In genomic region chr10:12936079-12936478, GRCm38 (mm10) we compare ENCODE assay signal across 26 mouse cellular contexts. TPM values are rescaled to one million over a fixed set of nuclear protein-coding genes. Genes with fewer than 3 reads are reported as not detected.
DNase-seq lines count a peak whose midpoint lies in the region; ATAC-seq lines count a peak whose summit lies in the region.
"Had no signal": no experiment of that assay in that cellular context is flagged by ENCODE, and none has a peak within 500 bp of the region (broad histone marks: within the 10 kb centered on the region; RNA-seq: fewer than 3 reads in every experiment).

No protein-coding gene starts in this region.

- H3K9ac ChIP-seq in heart, embryonic 11.5 days (ENCODE audit: low read depth, low read length) = no peak overlapping the region
- H3K9ac ChIP-seq: forebrain, embryonic 13.5 days; heart, embryonic 12.5 days; heart, embryonic 15.5 days; hindbrain, embryonic 13.5 days; intestine, embryonic 15.5 days had no signal

- H3K27ac ChIP-seq in heart, embryonic 11.5 days (ENCODE audit: low read depth, low read length) = no peak overlapping the region
- H3K27ac ChIP-seq in limb, embryonic 10.5 days = no peak overlapping the region
- H3K27ac ChIP-seq: forebrain, embryonic 10.5 days; forebrain, embryonic 13.5 days; heart, embryonic 15.5 days; hindbrain, embryonic 10.5 days; hindbrain, embryonic 13.5 days; intestine, embryonic 15.5 days had no signal

- 0 out of 2 replicates have a peak, but pooled peaks cover under 1% of the 10 kb centered on the region for H3K4me1 ChIP-seq in heart, embryonic 11.5 days (ENCODE audit: control insufficient read depth, insufficient read depth, low read length)
- peaks cover 6% of the 10 kb centered on the region for H3K4me1 ChIP-seq in limb, embryonic 10.5 days

- H3K27me3 ChIP-seq in heart, embryonic 11.5 days (ENCODE audit: control insufficient read depth, insufficient read depth, low read length) = peaks cover 7% of the 10 kb centered on the region
- H3K27me3 ChIP-seq in limb, embryonic 10.5 days (ENCODE audit: low read depth, poor library complexity, severe bottlenecking) = peaks cover 24% of the 10 kb centered on the region

- H3K9me3 ChIP-seq in heart, embryonic 11.5 days (replicated peaks; ENCODE audit: control insufficient read depth, low read length) = no peaks in the 10 kb centered on the region
- no peaks in the 10 kb centered on the region for H3K9me3 ChIP-seq in limb, embryonic 10.5 days (replicated peaks)
- H3K9me3 ChIP-seq: forebrain, embryonic 10.5 days; forebrain, embryonic 13.5 days; heart, embryonic 12.5 days; heart, embryonic 15.5 days; hindbrain, embryonic 10.5 days; hindbrain, embryonic 13.5 days; intestine, embryonic 15.5 days had no signal

- WGBS in heart, embryonic 11.5 days (ENCODE audit: insufficient replicate concordance) = 79% methylated on average over 7 of the region's 7 CpGs
- 91% methylated on average over 7 of the region's 7 CpGs for WGBS in limb, embryonic 10.5 days

- DNase-seq in 416B (ENCODE audit: low read depth) = peak; percentile 68
- no peak for DNase-seq in limb, embryonic 10.5 days (ENCODE audit: low spot score)
- no peak for DNase-seq in thymus, postnatal 14 days
- DNase-seq: adrenal gland, adult 8-10 months; adrenal gland, postnatal 25 days; cerebellum, adult 11-12 months; cerebellum, adult 8-10 months; cerebellum, postnatal 10 days; cerebellum, postnatal 36 days; gastrocnemius, postnatal 10 days; gastrocnemius, postnatal 36 days; heart, adult 11 months; heart, postnatal 10 days; heart, postnatal 36 days had no signal

- H3K4me2 ChIP-seq in heart, embryonic 11.5 days = no peak overlapping the region
- H3K4me2 ChIP-seq: forebrain, embryonic 13.5 days; heart, embryonic 12.5 days; heart, embryonic 15.5 days; hindbrain, embryonic 13.5 days; intestine, embryonic 15.5 days had no signal

- H3K36me3 ChIP-seq in heart, embryonic 11.5 days (ENCODE audit: control insufficient read depth, insufficient read depth, low read length) = no peaks in the 10 kb centered on the region
- no peaks in the 10 kb centered on the region for H3K36me3 ChIP-seq in limb, embryonic 10.5 days
- H3K36me3 ChIP-seq: forebrain, embryonic 10.5 days; heart, embryonic 12.5 days; heart, embryonic 15.5 days; hindbrain, embryonic 10.5 days; hindbrain, embryonic 13.5 days; intestine, embryonic 15.5 days had no signal

- ATAC-seq in granulocyte monocyte progenitor cell, adult 5-6 weeks (replicated peaks; ENCODE audit: poor library complexity, severe bottlenecking) = peak; percentile 97
- ATAC-seq in megakaryocyte progenitor cell, adult 5-6 weeks (replicated peaks; ENCODE audit: poor library complexity) = peak; percentile 85
- no peak for ATAC-seq in heart, embryonic 11.5 days (replicated peaks; ENCODE audit: insufficient number of reproducible peaks, low FRiP score, low TSS enrichment)
- ATAC-seq: CD4-positive, CD25-positive, alpha-beta regulatory T cell, adult 4 months; forebrain, embryonic 13.5 days; hindbrain, embryonic 16.5 days; intestine, embryonic 15.5 days had no signal

- H3K4me3 ChIP-seq in heart, embryonic 11.5 days (ENCODE audit: low read depth, low read length) = no peak overlapping the region
- H3K4me3 ChIP-seq in limb, embryonic 10.5 days = no peak overlapping the region
- H3K4me3 ChIP-seq: forebrain, embryonic 10.5 days; forebrain, embryonic 13.5 days; heart, embryonic 12.5 days; heart, embryonic 15.5 days; hindbrain, embryonic 10.5 days; hindbrain, embryonic 13.5 days; intestine, embryonic 15.5 days had no signal

RNA-seq across cellular contexts. Expression of gene Stx11, which starts 28.0 kb away (rescaled TPM):
- 7.4 and 9.1 TPM in 2 replicates for total RNA-seq in granulocyte monocyte progenitor cell, adult 5-6 weeks (2014; fragmentation: Nextera tagmentation)
- 5.9 and 8.7 TPM in 2 replicates for total RNA-seq in granulocyte monocyte progenitor cell, adult 5-6 weeks (2017)
- total RNA-seq in megakaryocyte progenitor cell, adult 5-6 weeks (2015) = 5.1 and 7.6 TPM in 2 replicates
- total RNA-seq in megakaryocyte progenitor cell, adult 5-6 weeks (2017) = 5.7 and 6.8 TPM in 2 replicates
- polyA plus RNA-seq in heart, embryonic 11.5 days (2014; fragmentation: Nextera tagmentation; extraction: Ambion mirVana) = 5.3 and 5.5 TPM in 2 replicates
- polyA plus RNA-seq in limb, embryonic 10.5 days (2016; fragmentation: Nextera tagmentation; extraction: Ambion mirVana) = 0.92 and 1.2 TPM in 2 replicates
